Mouse (Mus musculus) thymus, postnatal 10 days (tissue): ENCODE data around the gene Ier2.
A peak's percentile ranks its signal among the peaks of the same experiment; 100 is the strongest.
"Not testable (repeated sequence)": the region's sequence is repeated elsewhere in the genome, so short reads cannot be mapped to it uniquely, and the experiment has no call there.

Source experiments
- DNase-seq, 2 experiments: peaks; one replicate each; pipeline ENCODE4 v3.0.0; 2021; ENCODE audit warnings: low spot score in 2 of 2

The Ier2 gene

GRCm38 (mm10) chr8:84640010-84640588 lies 22.6 kb downstream of the Ier2 start:
- no peak for DNase-seq

GRCm38 (mm10) chr8:84639162-84640009 lies 23.3 kb downstream of the Ier2 start:
- peak; percentile 84 to 95 for DNase-seq

- DNase-seq: peak; percentile 43 to 46
Observed at GRCm38 (mm10) chr8:84638555-84639161, 24.0 kb downstream of the Ier2 start.

GRCm38 (mm10) chr8:84637946-84638554 lies 24.6 kb downstream of the Ier2 start:
- peak in 1 of 2 experiments; percentile 43 for DNase-seq

- DNase-seq: no peak
Observed at GRCm38 (mm10) chr8:84636051-84636691, 26.5 kb downstream of the Ier2 start.

- no peak for DNase-seq
Observed at GRCm38 (mm10) chr8:84635397-84636050, 27.1 kb downstream of the Ier2 start.

GRCm38 (mm10) chr8:84634849-84635304 lies 27.8 kb downstream of the Ier2 start:
- no peak for DNase-seq

- DNase-seq: no peak
Observed at GRCm38 (mm10) chr8:84633841-84634584, 28.6 kb downstream of the Ier2 start.

- no peak for DNase-seq
Observed at GRCm38 (mm10) chr8:84631813-84632212, 30.8 kb downstream of the Ier2 start.

GRCm38 (mm10) chr8:84630145-84630544 lies 32.5 kb downstream of the Ier2 start:
- DNase-seq: no peak

- DNase-seq: no peak
Observed at GRCm38 (mm10) chr8:84629586-84629985, 33.1 kb downstream of the Ier2 start.

GRCm38 (mm10) chr8:84623425-84623824 lies 39.2 kb downstream of the Ier2 start:
- not testable (repeated sequence) for DNase-seq

GRCm38 (mm10) chr8:84621102-84621625 lies 41.5 kb downstream of the Ier2 start:
- no peak for DNase-seq

- DNase-seq: no peak
Observed at GRCm38 (mm10) chr8:84617005-84617404, 45.6 kb downstream of the Ier2 start.

GRCm38 (mm10) chr8:84615666-84616485 lies 46.8 kb downstream of the Ier2 start:
- DNase-seq: no peak

GRCm38 (mm10) chr8:84614512-84615223 lies 48.0 kb downstream of the Ier2 start:
- peak in 1 of 2 experiments; percentile 57 for DNase-seq
